Mouse (Mus musculus): ENCODE results near the gene Ltf. TPM values are rescaled to one million over a fixed set of nuclear protein-coding genes. Genes with fewer than 3 reads are reported as not detected.

Ltf gene
- polyA plus RNA-seq, 1 experiment from 2014 or later: not detected

Other genes starting within 250 kb of the Ltf start
- gene Prss42, start 221.1 kb upstream of the Ltf start, polyA plus RNA-seq (2015; fragmentation: Nextera tagmentation; extraction: Ambion mirVana): not detected in 2 replicates
- gene Prss44, start 205.3 kb upstream of the Ltf start, polyA plus RNA-seq (2015; fragmentation: Nextera tagmentation; extraction: Ambion mirVana): not detected in 2 replicates
- not detected in 2 replicates for gene Prss43, start 192.6 kb upstream of the Ltf start, polyA plus RNA-seq (2015; fragmentation: Nextera tagmentation; extraction: Ambion mirVana)
- gene Prss45, start 184.7 kb upstream of the Ltf start, polyA plus RNA-seq (2015; fragmentation: Nextera tagmentation; extraction: Ambion mirVana): not detected in 2 replicates
- gene Prss46, start 174.8 kb upstream of the Ltf start, polyA plus RNA-seq (2015; fragmentation: Nextera tagmentation; extraction: Ambion mirVana): not detected in 2 replicates
- gene Prss50, start 161.3 kb upstream of the Ltf start, polyA plus RNA-seq (2015; fragmentation: Nextera tagmentation; extraction: Ambion mirVana): 0.11 and 0.15 TPM in 2 replicates
- 0.62 and 0.90 TPM in 2 replicates for gene Als2cl, start 139.4 kb upstream of the Ltf start, polyA plus RNA-seq (2015; fragmentation: Nextera tagmentation; extraction: Ambion mirVana)
- 0.16 and 0.22 TPM in 2 replicates for gene Tmie, start 139.2 kb upstream of the Ltf start, polyA plus RNA-seq (2015; fragmentation: Nextera tagmentation; extraction: Ambion mirVana)
- gene Fam240a, start 102.4 kb upstream of the Ltf start, polyA plus RNA-seq (2015; fragmentation: Nextera tagmentation; extraction: Ambion mirVana): not detected in 2 replicates
- not detected in 2 replicates for gene Tdgf1, start 73.1 kb upstream of the Ltf start, polyA plus RNA-seq (2015; fragmentation: Nextera tagmentation; extraction: Ambion mirVana)
- 0.13 and 0.34 TPM in 2 replicates for gene Lrrc2, start 67.7 kb upstream of the Ltf start, polyA plus RNA-seq (2015; fragmentation: Nextera tagmentation; extraction: Ambion mirVana)
- not detected in 2 replicates for gene Rtp3, start 28.7 kb upstream of the Ltf start, polyA plus RNA-seq (2015; fragmentation: Nextera tagmentation; extraction: Ambion mirVana)
- gene Ccrl2, start 38.2 kb downstream of the Ltf start, polyA plus RNA-seq (2015; fragmentation: Nextera tagmentation; extraction: Ambion mirVana): 0.65 and 0.81 TPM in 2 replicates
- 40.4 and 42.1 TPM in 2 replicates for gene Lrrfip2, start 98.3 kb downstream of the Ltf start, polyA plus RNA-seq (2015; fragmentation: Nextera tagmentation; extraction: Ambion mirVana)

Data from forebrain, embryonic 13.5 days (tissue).